Mouse (Mus musculus) liver, adult 2 months (tissue): ENCODE data around the gene Map4. TPM values are rescaled to one million over a fixed set of nuclear protein-coding genes. Genes with fewer than 3 reads are reported as not detected.
A peak's percentile ranks its signal among the peaks of the same experiment; 100 is the strongest.

Experiments used
- DNase-seq: peaks from one replicate; pipeline ENCODE4 v3.0.0-alpha.2; 2011; ENCODE audit warnings: low read depth, low spot score; ENCODE audit errors: extremely low read depth
- H3K27ac ChIP-seq: fragments of 200-500 bp; replicated peaks from 2 replicates; pipeline ENCODE4 v1.5.1; 2012; ENCODE audit warnings: low read depth, mild to moderate bottlenecking, control low read depth, inconsistent platforms, low read length; ENCODE audit not compliant: insufficient read depth
- H3K27me3 ChIP-seq: fragments of 200-500 bp; 2 replicates; pipeline ENCODE4 v1.6.1; 2012; ENCODE audit warnings: mild to moderate bottlenecking, moderate library complexity, low read length, inconsistent platforms; ENCODE audit not compliant: control insufficient read depth, insufficient read depth
- H3K36me3 ChIP-seq: fragments of 200-500 bp; 2 replicates; pipeline ENCODE4 v1.6.1; 2012; ENCODE audit warnings: low read length, inconsistent platforms; ENCODE audit not compliant: control insufficient read depth, insufficient read depth
- H3K4me1 ChIP-seq: fragments of 200-500 bp; 2 replicates; pipeline ENCODE4 v1.6.1; 2011; ENCODE audit warnings: low read length; ENCODE audit not compliant: control insufficient read depth, insufficient read depth
- H3K4me3 ChIP-seq: fragments of 200-500 bp; 2 replicates; pipeline ENCODE4 v1.5.1; 2011; ENCODE audit warnings: low read depth, mild to moderate bottlenecking, control low read depth, low read length, moderate library complexity; ENCODE audit not compliant: insufficient read depth
- H3K79me2 ChIP-seq: fragments of 200-500 bp; 2 replicates; pipeline ENCODE4 v1.6.1; 2012; ENCODE audit warnings: inconsistent platforms, mild to moderate bottlenecking, low read length, moderate library complexity; ENCODE audit not compliant: control insufficient read depth, insufficient read depth
- H3K9ac ChIP-seq: fragments of 200-500 bp; 2 replicates; pipeline ENCODE4 v1.6.1; 2012; ENCODE audit warnings: low read depth, mild to moderate bottlenecking, control low read depth, inconsistent platforms, low read length
- CTCF ChIP-seq: fragments of 200-500 bp; IDR thresholded peaks from 2 replicates; pipeline ENCODE4 v1.5.1; 2011; ENCODE audit warnings: low read depth, low read length, control low read depth
- POLR2A ChIP-seq: fragments of 200-500 bp; IDR thresholded peaks from 2 replicates; pipeline ENCODE4 v1.6.1; 2011; ENCODE audit warnings: low read length, control low read depth; ENCODE audit not compliant: insufficient read depth; ENCODE audit errors: extremely low read depth
- WGBS: fragments of 180-500 bp; shearing (Covaris S2); methylation state at CpG from one replicate; pipeline ENCODE4 v1.1.7; 2018; 5-methylcytosine and 5-hydroxymethylcytosine counted together
- polyA plus RNA-seq: library from polyadenylated mRNA; depleted of rRNA; stranded (reverse); fragments of >200 nt; gene quantifications from 2 replicates; pipeline ENCODE4 v1.2.3, GENCODE M21; 2012
- total RNA-seq: library from RNA; depleted of rRNA; stranded (reverse); fragments of >200 nt; gene quantifications from 2 replicates; pipeline ENCODE4 v1.2.3, GENCODE M21; 2014

Gene Map4
- total and polyA plus RNA-seq, 2 experiments: 16.8 to 50.9 TPM

DNA sequence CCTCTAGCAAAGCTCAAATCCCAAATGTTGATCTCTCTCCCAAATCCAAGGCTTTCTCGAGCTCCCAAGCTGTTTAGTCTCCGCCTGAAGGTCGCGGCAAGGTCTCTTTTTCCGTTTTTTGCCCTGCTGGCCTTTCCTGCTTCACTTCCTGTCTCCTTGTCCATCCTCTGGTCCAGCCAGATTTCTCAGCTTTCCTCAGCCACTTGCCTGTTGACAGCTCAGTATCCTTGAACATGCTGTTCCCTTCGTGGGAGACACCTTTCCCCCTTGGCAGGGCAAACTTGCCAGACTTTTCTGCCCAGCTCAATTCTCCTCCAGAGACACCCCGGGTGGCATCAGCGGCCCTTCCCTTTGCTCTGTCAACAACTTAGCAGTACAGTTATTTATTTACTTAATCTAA lies 31.5 kb upstream of the Map4 start:
- 53% methylated on average over 8 of the region's 8 CpGs for WGBS
- no peak for DNase-seq
- Histone ChIP-seq H3K4me3 (no peak overlapping the region), H3K4me1 (peaks cover 14% of the 10 kb centered on the region), H3K36me3 (no peaks in the 10 kb centered on the region), H3K9ac (no peak overlapping the region), H3K27me3 (no peaks in the 10 kb centered on the region), H3K27ac (peak overlapping the region; percentile 63), H3K79me2 (no peaks in the 10 kb centered on the region)
- TF ChIP-seq CTCF (no peak), POLR2A (no peak)

DNA sequence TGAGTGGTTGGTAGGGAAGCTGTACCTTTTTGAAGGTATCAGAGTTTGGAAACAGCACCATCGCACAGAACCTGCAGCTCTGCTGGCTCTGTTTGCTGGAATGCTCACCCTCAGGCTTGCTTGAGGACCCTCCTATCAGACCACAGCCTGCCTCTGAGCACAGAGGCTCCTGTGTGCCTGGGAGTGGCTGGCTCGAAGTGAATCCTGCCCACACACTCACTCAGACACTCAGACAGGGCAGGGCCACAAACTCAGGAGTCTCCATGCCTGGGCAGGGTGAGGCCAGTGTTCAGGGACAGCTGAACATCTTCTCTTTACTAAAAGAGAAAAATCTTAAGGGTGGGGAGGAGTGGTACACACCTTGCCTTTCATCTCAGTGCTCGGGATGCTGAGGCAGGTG lies 30.7 kb upstream of the Map4 start:
- Histone ChIP-seq H3K27me3 (no peaks in the 10 kb centered on the region), H3K4me3 (no peak overlapping the region), H3K36me3 (no peaks in the 10 kb centered on the region), H3K9ac (no peak overlapping the region), H3K27ac (no peak overlapping the region), H3K79me2 (no peaks in the 10 kb centered on the region), H3K4me1 (peaks cover 14% of the 10 kb centered on the region)
- TF ChIP-seq CTCF (no peak), POLR2A (no peak)
- WGBS: 98% methylated on average over 3 of the region's 3 CpGs
- DNase-seq: no peak

DNA sequence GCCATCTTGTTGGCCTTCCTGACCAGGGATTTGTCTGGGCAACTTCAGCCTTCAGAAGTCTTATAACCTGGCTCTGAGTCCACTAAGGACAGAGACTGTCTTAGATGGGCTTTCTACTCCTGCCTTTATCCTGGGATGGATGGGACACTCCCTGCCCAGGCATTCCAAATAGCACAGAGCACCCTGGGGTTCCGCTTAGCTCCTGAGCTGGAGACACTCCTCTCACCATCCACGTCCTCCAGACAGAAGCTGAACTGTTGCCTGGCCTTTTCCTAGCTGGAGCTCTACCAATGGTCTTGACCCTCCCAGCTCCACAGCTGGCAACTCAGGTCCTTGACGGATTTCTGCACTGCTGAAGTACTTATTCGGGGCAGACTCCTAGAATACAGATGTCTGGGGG lies 29.0 kb upstream of the Map4 start:
- Histone ChIP-seq H3K36me3 (no peaks in the 10 kb centered on the region), H3K27ac (no peak overlapping the region), H3K27me3 (no peaks in the 10 kb centered on the region), H3K9ac (no peak overlapping the region), H3K4me1 (peaks cover 5% of the 10 kb centered on the region), H3K4me3 (no peak overlapping the region), H3K79me2 (no peaks in the 10 kb centered on the region)
- 84% methylated on average over 4 of the region's 4 CpGs for WGBS
- DNase-seq: no peak
- TF ChIP-seq CTCF (no peak), POLR2A (no peak)

DNA sequence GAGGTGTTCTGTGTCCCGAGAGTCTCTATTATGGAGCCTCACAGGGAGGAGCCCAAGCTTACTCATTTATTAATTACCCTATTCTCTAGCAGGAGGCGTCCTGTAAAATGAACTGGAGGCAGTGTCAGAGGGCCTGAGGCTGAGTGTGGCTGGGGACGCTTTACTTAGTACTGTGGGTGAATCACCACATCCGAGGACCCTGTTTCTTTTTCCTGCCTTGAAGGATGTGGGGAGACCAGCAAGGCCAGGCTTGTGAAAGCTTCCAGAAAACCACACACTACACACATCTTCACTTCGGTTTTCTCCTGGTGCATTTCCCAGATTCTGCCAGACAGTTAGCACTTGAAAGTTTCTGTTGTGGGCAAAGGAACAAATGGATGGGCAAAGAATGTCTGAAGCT lies 28.5 kb upstream of the Map4 start:
- Histone ChIP-seq H3K27ac (no peak overlapping the region), H3K79me2 (no peaks in the 10 kb centered on the region), H3K9ac (no peak overlapping the region), H3K36me3 (no peaks in the 10 kb centered on the region), H3K27me3 (no peaks in the 10 kb centered on the region), H3K4me1 (peaks cover 5% of the 10 kb centered on the region), H3K4me3 (no peak overlapping the region)
- DNase-seq: no peak
- no peak for TF ChIP-seq POLR2A
- TF ChIP-seq CTCF: no peak
- 86% methylated on average over 5 of the region's 5 CpGs for WGBS

DNA sequence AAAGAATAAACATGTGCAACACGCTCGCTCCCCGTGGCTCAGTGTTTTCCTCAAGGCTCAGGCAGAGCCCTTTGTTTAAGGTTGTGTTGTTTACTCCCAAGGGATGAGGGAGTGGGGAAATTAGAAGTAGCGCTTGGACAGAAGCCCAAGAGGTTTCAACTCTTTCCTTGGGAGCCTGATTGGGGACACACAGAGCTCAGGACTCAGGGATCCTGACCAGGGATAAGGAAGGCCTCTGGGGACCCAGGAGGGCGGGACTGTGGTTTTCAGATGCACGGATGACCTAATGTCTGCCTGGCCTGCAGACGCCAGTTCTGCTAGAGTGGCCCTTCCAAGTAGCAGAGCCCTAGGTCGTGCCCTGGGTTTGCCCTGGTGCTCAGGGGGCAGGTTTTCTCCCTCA lies 24.0 kb upstream of the Map4 start:
- Histone ChIP-seq H3K9ac (no peak overlapping the region), H3K79me2 (no peaks in the 10 kb centered on the region), H3K4me3 (no peak overlapping the region), H3K27ac (no peak overlapping the region), H3K36me3 (no peaks in the 10 kb centered on the region), H3K4me1 (no peaks in the 10 kb centered on the region), H3K27me3 (no peaks in the 10 kb centered on the region)
- DNase-seq: no peak
- 81% methylated on average over 8 of the region's 8 CpGs for WGBS
- TF ChIP-seq POLR2A (no peak), CTCF (no peak)

DNA sequence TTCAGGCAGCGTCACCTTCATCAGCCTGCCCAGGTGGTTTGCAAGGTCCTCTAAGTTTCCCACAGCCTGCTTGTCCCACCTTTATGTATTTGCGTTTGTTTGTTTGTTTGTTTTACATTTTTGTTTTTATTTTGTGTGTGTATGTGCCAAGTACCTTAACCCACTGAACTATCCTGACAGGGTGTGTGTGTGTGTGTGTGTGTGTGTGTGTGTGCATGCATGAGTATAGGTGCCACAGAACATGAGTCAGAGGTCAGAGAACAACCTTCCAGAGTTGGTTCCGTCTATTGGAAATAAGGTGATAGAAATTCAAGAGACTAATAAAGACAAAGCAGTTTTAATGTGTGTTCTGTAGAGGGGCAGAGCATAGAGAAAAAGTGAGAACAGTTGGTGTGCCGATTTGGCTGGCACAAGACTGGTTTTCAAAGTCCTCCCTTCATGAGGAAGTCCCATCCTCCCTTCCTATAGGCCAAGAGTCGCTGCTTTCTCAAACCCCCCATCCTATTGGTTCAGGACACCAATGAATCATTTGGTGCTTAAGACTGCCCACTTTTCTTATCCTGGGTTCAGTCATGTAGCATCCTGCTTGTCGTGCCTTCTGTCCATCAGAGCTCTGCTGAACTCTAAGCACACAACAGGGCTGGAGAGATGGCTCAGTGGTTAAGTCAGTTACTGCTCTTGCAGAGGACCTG lies 23.3 kb upstream of the Map4 start:
- Histone ChIP-seq H3K79me2 (no peaks in the 10 kb centered on the region), H3K9ac (no peak overlapping the region), H3K36me3 (no peaks in the 10 kb centered on the region), H3K27ac (no peak overlapping the region), H3K27me3 (no peaks in the 10 kb centered on the region), H3K4me1 (no peaks in the 10 kb centered on the region), H3K4me3 (no peak overlapping the region)
- WGBS: 87% methylated on average over 6 of the region's 6 CpGs
- DNase-seq: no peak
- TF ChIP-seq POLR2A (no peak), CTCF (no peak)
